Mouse (Mus musculus) WW6 (cell line): Measurements from ENCODE around the gene Gm6760.

Experiments
- DNase-seq: peaks from one replicate; pipeline ENCODE4 v3.0.0-alpha.2; 2013; ENCODE audit warnings: low read depth, low spot score

Gene Gm6760

DNA sequence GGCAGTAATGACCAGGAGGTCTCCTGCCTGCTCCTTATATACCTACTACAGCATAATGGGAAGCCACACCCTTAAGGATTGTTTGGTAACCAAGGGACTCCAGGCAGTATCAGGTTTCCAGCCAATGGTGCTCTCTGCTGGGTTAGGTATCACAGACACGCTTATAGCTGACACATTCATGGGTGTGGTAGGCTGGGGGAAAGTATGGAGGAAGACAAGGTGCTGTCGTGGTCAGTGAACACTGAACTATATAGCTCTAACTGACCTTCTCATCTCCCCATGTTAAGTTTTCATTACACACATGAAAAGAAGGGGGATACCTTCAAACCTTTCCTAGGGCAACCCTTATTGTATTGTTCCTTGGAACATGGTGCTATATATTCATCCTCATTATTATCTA, at the start of gene Gm6760:
Gm6760 (minus strand) TSS at position 101 of the 400 bp plus-strand sequence.
- DNase-seq = no peak

DNA sequence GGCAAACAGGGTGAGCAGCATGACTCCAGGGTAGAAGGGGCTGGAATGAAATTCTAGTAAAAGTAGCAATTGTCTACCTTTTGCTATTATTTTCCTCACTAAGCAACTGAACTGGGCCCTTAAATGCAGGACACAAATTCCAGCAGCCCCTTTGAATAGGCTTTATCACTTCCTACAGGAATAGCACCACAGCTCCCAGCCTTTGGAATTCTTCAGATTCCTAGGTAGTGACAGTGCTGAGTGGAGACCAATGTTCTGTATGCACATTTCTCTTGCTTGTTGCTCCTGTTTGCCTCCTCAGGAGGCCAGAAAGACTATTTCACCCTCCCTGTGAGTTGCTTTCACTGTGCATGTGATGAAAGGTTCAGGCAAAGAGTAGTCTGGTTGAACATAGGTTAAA, 29.2 kb upstream of the Gm6760 start:
- no peak for DNase-seq

DNA sequence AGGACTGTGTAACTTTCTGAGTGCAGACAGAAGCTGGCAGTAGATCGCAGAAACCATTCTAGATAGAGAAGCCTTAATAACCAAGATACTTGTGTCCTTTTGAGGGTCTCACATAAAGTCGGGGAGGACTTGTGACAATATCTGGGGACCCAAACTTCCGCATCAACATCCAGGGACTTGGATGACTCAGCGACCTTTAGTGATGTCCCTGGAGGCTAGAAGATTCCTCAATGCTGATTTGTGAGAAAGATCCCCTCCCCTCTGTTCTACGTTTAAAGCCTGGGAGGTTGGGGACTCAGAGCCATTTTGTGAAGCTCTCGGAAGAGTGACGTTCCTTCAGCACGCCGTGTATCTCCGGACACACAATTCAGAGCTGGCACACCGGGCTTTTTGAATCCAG, 21.2 kb upstream of the Gm6760 start, which contains the start of gene 3830417A13Rik:
3830417A13Rik (plus strand) TSS at position 301 of the 400 bp plus-strand sequence.
- DNase-seq = no peak
